Mouse (Mus musculus): ENCODE data around the gene Sit1. TPM values are rescaled to one million over a fixed set of nuclear protein-coding genes. Genes with fewer than 3 reads are reported as not detected.

Sit1 gene
- polyA plus RNA-seq (2015; fragmentation: Nextera tagmentation; extraction: Ambion mirVana), result 0.13 TPM in 1 of 2 replicates, not detected in the other

DNA sequence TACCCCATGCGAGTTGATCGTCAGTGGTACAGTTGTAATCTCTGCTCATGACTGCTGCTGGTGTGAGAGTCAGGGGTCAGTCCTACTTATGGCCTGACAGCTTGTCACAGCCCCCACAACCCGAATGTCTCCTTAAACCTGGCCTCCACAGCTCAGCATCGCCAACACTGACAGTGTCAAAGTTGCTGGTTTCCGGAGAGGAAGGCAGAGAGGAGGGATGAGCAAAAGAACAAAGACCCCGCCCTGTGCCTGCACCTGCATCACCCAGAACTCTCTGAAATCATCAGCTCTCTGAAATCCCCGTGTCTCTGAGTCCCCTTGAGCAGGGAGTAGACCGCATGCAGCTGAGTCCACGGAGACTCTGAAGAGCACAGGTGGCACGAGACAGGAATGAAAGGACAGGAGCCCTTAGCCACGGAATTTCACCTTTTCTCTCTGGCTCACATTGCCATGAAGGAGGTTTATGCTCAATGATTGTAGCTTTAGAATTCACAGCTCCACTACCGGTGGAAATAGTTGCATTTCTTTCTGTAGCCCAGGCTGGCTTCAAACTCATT lies at the start of gene Sit1:
Gene Sit1 (minus strand): TSS at position 200 of the 557 bp plus-strand sequence.
- ATAC-seq (ENCODE audit: low FRiP score, low read depth), result no peak
- H3K4me1 ChIP-seq (replicated peaks), result no peaks in the 10 kb centered on the region
- no peak within 1 kb of the TSS for H3K27ac ChIP-seq (replicated peaks)
- 66% methylated on average over 12 of the region's 12 CpGs for WGBS
- H3K4me3 ChIP-seq, result no peak within 1 kb of the TSS
- H3K36me3 ChIP-seq, result no peaks in the 10 kb centered on the region
- no peaks in the 10 kb centered on the region for H3K9me3 ChIP-seq
- no peak within 1 kb of the TSS for H3K4me2 ChIP-seq
- H3K9ac ChIP-seq, result no peak within 1 kb of the TSS
- no peaks in the 10 kb centered on the region for H3K27me3 ChIP-seq

GRCm38 (mm10) chr4:43533270-43533669 lies 49.7 kb upstream of the Sit1 start:
- H3K36me3 ChIP-seq, result peaks cover 64% of the 10 kb centered on the region
- H3K27ac ChIP-seq (replicated peaks), result no peak overlapping the region
- no peaks in the 10 kb centered on the region for H3K4me1 ChIP-seq (replicated peaks)
- H3K9ac ChIP-seq, result no peak overlapping the region
- no peak for ATAC-seq (ENCODE audit: low FRiP score, low read depth)
- no peaks in the 10 kb centered on the region for H3K27me3 ChIP-seq
- H3K4me2 ChIP-seq, result no peak overlapping the region
- WGBS, result 84% methylated on average over 9 of the region's 9 CpGs
- H3K4me3 ChIP-seq, result no peak overlapping the region
- H3K9me3 ChIP-seq, result no peaks in the 10 kb centered on the region

GRCm38 (mm10) chr4:43530581-43530980 lies 47.0 kb upstream of the Sit1 start:
- H3K4me2 ChIP-seq, result no peak overlapping the region
- H3K27ac ChIP-seq (replicated peaks), result no peak overlapping the region
- H3K27me3 ChIP-seq, result peaks cover 10% of the 10 kb centered on the region
- H3K36me3 ChIP-seq, result peaks cover 40% of the 10 kb centered on the region
- H3K4me1 ChIP-seq (replicated peaks), result no peaks in the 10 kb centered on the region
- H3K9ac ChIP-seq, result no peak overlapping the region
- no peak for ATAC-seq (ENCODE audit: low FRiP score, low read depth)
- H3K9me3 ChIP-seq, result no peaks in the 10 kb centered on the region
- 22% methylated on average over 7 of the region's 7 CpGs for WGBS
- no peak overlapping the region for H3K4me3 ChIP-seq

GRCm38 (mm10) chr4:43530081-43530501 lies 46.6 kb upstream of the Sit1 start:
- 56% methylated on average over 8 of the region's 8 CpGs for WGBS
- Histone ChIP-seq H3K4me1 (replicated peaks) (no peaks in the 10 kb centered on the region), H3K27ac (replicated peaks) (no peak overlapping the region), H3K27me3 (peaks cover 14% of the 10 kb centered on the region), H3K4me2 (no peak overlapping the region), H3K9me3 (no peaks in the 10 kb centered on the region), H3K36me3 (peaks cover 36% of the 10 kb centered on the region), H3K4me3 (no peak overlapping the region), H3K9ac (no peak overlapping the region)
- no peak for ATAC-seq (ENCODE audit: low FRiP score, low read depth)

DNA sequence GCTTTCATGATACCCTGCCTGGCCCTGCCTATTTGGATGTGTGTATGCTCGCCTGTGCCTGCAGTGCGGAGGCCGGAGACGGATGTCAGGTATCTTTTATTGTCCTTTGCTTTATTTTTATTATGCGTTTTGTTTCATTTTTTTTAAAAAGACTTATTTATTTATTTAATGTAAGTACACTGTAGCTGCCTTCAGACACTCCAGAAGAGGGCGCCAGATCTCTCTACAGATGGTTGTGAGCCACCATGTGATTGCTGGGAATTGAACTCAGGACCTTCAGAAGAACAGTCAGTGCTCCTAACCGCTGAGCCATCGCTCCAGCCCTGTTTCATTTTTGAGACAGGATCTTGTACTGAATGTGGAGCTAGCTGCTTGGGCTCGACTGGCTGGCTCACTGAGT lies 45.0 kb upstream of the Sit1 start:
- Histone ChIP-seq H3K27ac (replicated peaks) (no peak overlapping the region), H3K9ac (no peak overlapping the region), H3K4me3 (no peak overlapping the region), H3K9me3 (no peaks in the 10 kb centered on the region), H3K4me1 (replicated peaks) (peaks cover 10% of the 10 kb centered on the region), H3K36me3 (peaks cover 21% of the 10 kb centered on the region), H3K27me3 (peaks cover 21% of the 10 kb centered on the region), H3K4me2 (no peak overlapping the region)
- WGBS, result 78% methylated on average over 9 of the region's 9 CpGs
- no peak for ATAC-seq (ENCODE audit: low FRiP score, low read depth)

GRCm38 (mm10) chr4:43527880-43528279 lies 44.3 kb upstream of the Sit1 start:
- ATAC-seq (ENCODE audit: low FRiP score, low read depth), result no peak

DNA sequence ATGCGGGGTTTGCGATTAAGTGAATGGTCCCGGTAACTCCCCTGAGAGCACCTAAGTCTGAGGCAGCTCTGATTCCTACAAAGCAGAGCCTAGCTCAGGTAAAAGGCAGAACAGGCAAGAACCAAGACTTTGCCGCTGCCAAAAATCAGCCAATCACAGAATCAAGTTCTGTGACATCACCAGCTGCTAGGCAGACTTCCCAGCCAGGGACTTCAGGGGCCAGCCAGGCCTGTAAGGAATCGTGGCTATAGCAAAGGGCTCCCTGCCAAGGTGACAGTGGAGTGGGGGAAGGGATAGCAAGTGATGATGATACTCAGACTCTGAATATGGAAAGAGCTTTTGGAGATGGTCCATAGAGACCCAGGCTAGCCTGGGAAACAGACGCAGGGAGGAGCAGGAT lies 36.4 kb upstream of the Sit1 start:
- Histone ChIP-seq H3K4me3 (peak overlapping the region; percentile 18; the same call in 1 of the 2 replicates), H3K27me3 (peaks cover 34% of the 10 kb centered on the region), H3K27ac (replicated peaks) (no peak overlapping the region), H3K9ac (no peak overlapping the region), H3K36me3 (no peaks in the 10 kb centered on the region), H3K4me2 (peak overlapping the region; percentile 47), H3K9me3 (no peaks in the 10 kb centered on the region), H3K4me1 (replicated peaks) (peaks cover 26% of the 10 kb centered on the region)
- peak; percentile 69; the same call in 1 of the 2 replicates for ATAC-seq (ENCODE audit: low FRiP score, low read depth)
- WGBS, result 12% methylated on average over 6 of the region's 6 CpGs

More at GRCm38 (mm10) chr4:43527880-43528279, 44.3 kb upstream of the Sit1 start:
- Histone ChIP-seq H3K27ac (replicated peaks) (no peak overlapping the region), H3K36me3 (peaks cover 15% of the 10 kb centered on the region), H3K4me3 (no peak overlapping the region), H3K27me3 (peaks cover 27% of the 10 kb centered on the region), H3K4me1 (replicated peaks) (peaks cover 14% of the 10 kb centered on the region), H3K4me2 (no peak overlapping the region), H3K9me3 (no peaks in the 10 kb centered on the region), H3K9ac (no peak overlapping the region)
- 65% methylated on average over 5 of the region's 5 CpGs for WGBS

- Histone ChIP-seq H3K27me3 (peaks cover 34% of the 10 kb centered on the region), H3K27ac (replicated peaks) (no peak overlapping the region), H3K4me3 (peak overlapping the region; percentile 18; the same call in 1 of the 2 replicates), H3K9ac (no peak overlapping the region), H3K4me1 (replicated peaks) (peaks cover 26% of the 10 kb centered on the region), H3K4me2 (peak overlapping the region; percentile 47), H3K36me3 (no peaks in the 10 kb centered on the region), H3K9me3 (no peaks in the 10 kb centered on the region)
- no peak for ATAC-seq (ENCODE audit: low FRiP score, low read depth)
- 14% methylated on average over 10 of the region's 10 CpGs for WGBS
Observed at GRCm38 (mm10) chr4:43519551-43519950, 36.0 kb upstream of the Sit1 start.

GRCm38 (mm10) chr4:43515764-43516708 lies 32.5 kb upstream of the Sit1 start:
- H3K9me3 ChIP-seq, result no peaks in the 10 kb centered on the region
- no peak overlapping the region for H3K4me2 ChIP-seq
- H3K27me3 ChIP-seq, result peaks cover 5% of the 10 kb centered on the region; the same call in 1 of the 2 replicates
- no peak overlapping the region for H3K9ac ChIP-seq
- no peak overlapping the region for H3K27ac ChIP-seq (replicated peaks)
- no peak overlapping the region for H3K4me3 ChIP-seq
- WGBS, result 75% methylated on average over 11 of the region's 11 CpGs
- peaks cover 11% of the 10 kb centered on the region; the same call in 1 of the 2 replicates for H3K4me1 ChIP-seq (replicated peaks)
- no peaks in the 10 kb centered on the region for H3K36me3 ChIP-seq
- no peak for ATAC-seq (ENCODE audit: low FRiP score, low read depth)

GRCm38 (mm10) chr4:43513791-43514190 lies 30.3 kb upstream of the Sit1 start:
- WGBS, result 85% methylated on average over 4 of the region's 4 CpGs
- Histone ChIP-seq H3K4me1 (replicated peaks) (peaks cover 6% of the 10 kb centered on the region; the same call in 1 of the 2 replicates), H3K27me3 (peaks cover 6% of the 10 kb centered on the region), H3K36me3 (no peaks in the 10 kb centered on the region), H3K4me2 (no peak overlapping the region), H3K27ac (replicated peaks) (no peak overlapping the region), H3K9me3 (no peaks in the 10 kb centered on the region), H3K9ac (no peak overlapping the region), H3K4me3 (no peak overlapping the region)
- no peak for ATAC-seq (ENCODE audit: low FRiP score, low read depth)

- peaks cover 7% of the 10 kb centered on the region for H3K4me1 ChIP-seq (replicated peaks)
- H3K27ac ChIP-seq (replicated peaks), result no peak overlapping the region
- no peak for ATAC-seq (ENCODE audit: low FRiP score, low read depth)
Observed at GRCm38 (mm10) chr4:43513300-43513699, 29.8 kb upstream of the Sit1 start.

DNA sequence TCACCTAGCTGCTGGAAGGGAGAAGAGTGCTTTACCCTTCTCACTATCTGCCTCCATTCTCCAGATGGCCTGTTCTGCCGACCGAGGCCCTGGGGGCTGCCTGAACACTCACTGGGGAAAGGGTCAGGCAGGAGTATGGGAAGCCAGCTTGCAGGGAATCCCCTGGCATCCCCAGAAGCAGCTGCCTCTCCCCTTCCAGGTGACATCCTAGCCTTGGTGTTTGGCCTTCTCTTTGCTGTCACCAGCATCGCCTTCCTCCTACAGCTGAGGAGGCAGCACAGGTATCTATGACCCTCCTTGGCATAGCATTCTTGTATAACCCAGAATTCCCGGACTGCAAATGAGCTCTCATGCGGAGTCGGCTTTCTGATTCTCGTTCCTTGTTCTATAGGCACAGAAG lies 29.1 kb upstream of the Sit1 start:
- H3K27ac ChIP-seq (replicated peaks), result no peak overlapping the region
- H3K4me3 ChIP-seq, result no peak overlapping the region
- peaks cover 14% of the 10 kb centered on the region for H3K27me3 ChIP-seq
- 72% methylated on average over 7 of the region's 7 CpGs for WGBS
- H3K4me2 ChIP-seq, result no peak overlapping the region
- no peaks in the 10 kb centered on the region for H3K36me3 ChIP-seq
- ATAC-seq (ENCODE audit: low FRiP score, low read depth), result no peak
- H3K9me3 ChIP-seq, result no peaks in the 10 kb centered on the region
- H3K4me1 ChIP-seq (replicated peaks), result peaks cover 13% of the 10 kb centered on the region
- no peak overlapping the region for H3K9ac ChIP-seq

More at GRCm38 (mm10) chr4:43513300-43513699, 29.8 kb upstream of the Sit1 start:
- Histone ChIP-seq H3K9me3 (no peaks in the 10 kb centered on the region), H3K4me3 (no peak overlapping the region), H3K4me2 (no peak overlapping the region), H3K36me3 (no peaks in the 10 kb centered on the region), H3K9ac (no peak overlapping the region), H3K27me3 (peaks cover 8% of the 10 kb centered on the region)
- 91% methylated on average over 4 of the region's 4 CpGs for WGBS
